Mouse (Mus musculus): ENCODE results near the gene 4930519P11Rik. TPM values are rescaled to one million over a fixed set of nuclear protein-coding genes. Genes with fewer than 3 reads are reported as not detected.

The 4930519P11Rik gene
- total and polyA plus RNA-seq, 3 experiments: 0.22 TPM; not detected in 2

DNA sequence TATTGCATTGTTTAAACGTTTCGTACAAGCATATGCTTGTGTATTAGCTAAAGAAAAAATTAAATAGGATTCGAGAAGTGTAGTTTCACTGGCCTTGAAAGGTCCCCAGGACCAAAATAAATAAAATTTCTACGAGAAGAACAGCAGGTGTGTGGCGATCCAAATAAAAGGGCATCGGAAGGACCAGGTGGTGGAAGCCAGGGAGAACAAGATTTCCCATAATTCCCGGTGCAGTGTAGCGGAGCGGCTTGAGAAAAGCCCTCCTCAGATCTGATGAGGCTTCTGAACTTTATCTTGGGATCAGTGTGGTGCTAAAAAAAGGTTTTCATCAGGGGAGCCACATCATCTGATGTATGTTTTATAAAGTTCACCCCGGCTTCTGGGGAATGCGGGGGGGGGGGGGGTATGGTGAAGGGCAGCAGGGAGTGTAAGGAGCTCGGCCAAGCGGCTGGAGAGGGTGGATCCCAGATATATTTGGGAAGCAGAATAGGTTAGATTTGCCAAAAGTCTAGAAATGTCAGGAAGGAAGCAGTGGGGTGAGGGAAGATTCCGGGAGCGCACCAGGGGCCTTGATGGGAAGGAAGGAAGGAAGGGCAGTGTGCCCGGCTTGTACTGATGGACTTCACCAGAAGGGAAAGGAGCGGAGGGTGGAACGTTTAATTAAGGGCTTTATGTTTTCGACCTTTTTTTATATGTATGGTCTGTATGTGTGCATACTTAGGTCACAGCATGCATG is 1.8 kb upstream of the 4930519P11Rik start (continued):
- TF ChIP-seq MYC (IDR thresholded peaks at IDR 0.05; ENCODE audit: low read depth, low read length) (no peak), CHD2 (IDR thresholded peaks at IDR 0.05; ENCODE audit: low read length) (no peak)

DNA sequence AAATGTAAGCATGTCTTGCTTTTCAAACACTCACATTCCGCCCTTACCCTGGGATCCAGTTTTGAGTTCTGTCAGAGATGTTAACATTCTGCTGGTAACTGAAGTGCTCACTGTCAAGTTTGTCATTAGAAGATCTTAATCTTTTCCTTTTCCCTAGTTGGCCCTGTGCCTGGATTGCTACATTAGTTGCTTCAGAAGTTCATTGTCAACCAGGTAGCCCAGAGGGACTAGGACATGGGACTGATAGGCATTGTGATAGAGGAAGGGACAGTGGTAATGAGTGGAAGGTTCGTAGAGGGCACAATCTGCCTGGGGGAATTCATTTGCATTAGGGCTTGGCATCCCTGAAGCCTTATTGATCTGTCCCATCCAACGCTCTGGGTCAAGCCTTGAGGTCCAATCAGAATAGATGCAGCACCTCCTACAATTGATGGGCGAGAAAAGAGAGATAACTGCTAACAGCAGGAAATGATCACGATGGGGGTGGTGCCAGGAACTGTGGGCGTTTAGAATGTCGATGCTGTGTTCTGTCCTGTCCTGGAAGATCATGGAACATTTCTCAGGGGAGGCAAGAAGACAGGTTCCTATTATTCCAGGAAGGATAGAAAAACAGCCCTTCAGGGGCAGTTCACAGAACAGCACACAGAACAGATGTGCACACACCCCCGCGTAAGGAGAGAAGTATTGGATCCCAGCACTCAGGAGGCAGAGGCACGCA is 4.0 kb downstream of the 4930519P11Rik start:
- TF ChIP-seq POLR2A (IDR thresholded peaks at IDR 0.05; ENCODE audit: control insufficient read depth in 1 of 2, insufficient read depth in 1 of 2, low read depth in 1 of 2, low read length in 2 of 2, poor library complexity in 1 of 2) (peak in 1 of 2 experiments; percentile 49; a peak in 1 of 4 replicates), EP300 (IDR thresholded peaks at IDR 0.05; ENCODE audit: low read depth in 1 of 2, low read length in 2 of 2) (peak in 1 of 2 experiments; percentile 52; a peak in 2 of 4 replicates), BHLHE40 (IDR thresholded peaks at IDR 0.05; ENCODE audit: borderline replicate concordance, low read depth, low read length) (no peak), POLR2AphosphoS5 (IDR thresholded peaks at IDR 0.05; ENCODE audit: borderline replicate concordance, low read depth, low read length) (no peak), USF1 (IDR thresholded peaks at IDR 0.05; ENCODE audit: low read depth, low read length) (no peak)
- Histone ChIP-seq H3K9me3 (replicated peaks; ENCODE audit: insufficient read depth, low read length) (no peaks in the 10 kb centered on the region), H3K4me1 (ENCODE audit: control insufficient read depth in 1 of 2, insufficient read depth in 2 of 2, low read length in 2 of 2) (peaks cover 19 to 28% of the 10 kb centered on the region in 2 experiments), H3K27me3 (ENCODE audit: control insufficient read depth in 1 of 2, insufficient read depth in 2 of 2, low read length in 2 of 2) (no peaks in the 10 kb centered on the region), H3K27ac (ENCODE audit: control insufficient read depth, low read depth, low read length) (peak overlapping the region; percentile 46), H3K79me2 (ENCODE audit: control insufficient read depth, insufficient read depth, low read length, poor library complexity) (peaks cover 3% of the 10 kb centered on the region; the same call in 1 of the 2 replicates), H3K9ac (ENCODE audit: control insufficient read depth, low read depth, low read length, poor library complexity, severe bottlenecking) (peak overlapping the region; percentile 33; the same call in 1 of the 2 replicates), H3K4me3 (ENCODE audit: control insufficient read depth in 1 of 2, insufficient read depth in 1 of 2, low read depth in 2 of 2, low read length in 2 of 2) (peak overlapping the region; percentile 26 to 36), H3K36me3 (ENCODE audit: control insufficient read depth in 1 of 2, insufficient read depth in 2 of 2, low read length in 2 of 2) (peaks cover 0 to 29% of the 10 kb centered on the region in 2 experiments; a peak in 2 of 4 replicates)
- DNase-seq (ENCODE audit: low read depth, low spot score): peak; percentile 44

DNA sequence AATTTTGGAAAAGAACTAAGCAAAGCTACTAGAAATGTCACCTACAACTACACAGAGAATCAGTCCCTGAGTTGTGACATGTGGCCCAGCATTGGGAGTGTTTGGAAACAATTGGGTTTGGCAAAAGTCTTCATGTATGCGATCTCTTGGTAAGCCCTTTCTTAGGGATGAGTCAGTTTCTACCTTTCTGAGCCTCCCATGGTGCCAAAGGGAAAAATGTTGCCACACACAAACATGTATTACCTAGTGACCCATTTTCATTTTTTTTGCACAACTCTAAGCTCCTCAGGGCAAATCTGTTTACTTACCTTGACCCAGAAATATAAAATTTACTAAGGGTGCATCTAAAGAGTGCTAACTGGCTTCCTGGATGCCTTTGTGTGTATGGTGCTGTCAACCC is 6.3 kb downstream of the 4930519P11Rik start:
- Histone ChIP-seq H3K4me1 (ENCODE audit: control insufficient read depth in 1 of 2, insufficient read depth in 2 of 2, low read length in 2 of 2) (peaks cover 16 to 20% of the 10 kb centered on the region in 2 experiments), H3K9ac (ENCODE audit: control insufficient read depth, low read depth, low read length, poor library complexity, severe bottlenecking) (no peak overlapping the region), H3K27ac (ENCODE audit: control insufficient read depth, low read depth, low read length) (no peak overlapping the region), H3K27me3 (ENCODE audit: control insufficient read depth in 1 of 2, insufficient read depth in 2 of 2, low read length in 2 of 2) (no peaks in the 10 kb centered on the region), H3K4me3 (ENCODE audit: control insufficient read depth in 1 of 2, insufficient read depth in 1 of 2, low read depth in 2 of 2, low read length in 2 of 2) (no peak overlapping the region), H3K79me2 (ENCODE audit: control insufficient read depth, insufficient read depth, low read length, poor library complexity) (peaks cover 1% of the 10 kb centered on the region; the same call in 1 of the 2 replicates), H3K9me3 (replicated peaks; ENCODE audit: insufficient read depth, low read length) (no peaks in the 10 kb centered on the region), H3K36me3 (ENCODE audit: control insufficient read depth in 1 of 2, insufficient read depth in 2 of 2, low read length in 2 of 2) (peaks cover 0 to 25% of the 10 kb centered on the region in 2 experiments; a peak in 2 of 4 replicates)
- DNase-seq (ENCODE audit: low read depth, low spot score): no peak
- TF ChIP-seq MYB (IDR thresholded peaks at IDR 0.05; ENCODE audit: low read depth, low read length) (no peak), KAT2A (conservative IDR thresholded peaks at IDR 0.05; ENCODE audit: low read depth, low read length) (no peak), GABPA (IDR thresholded peaks at IDR 0.05; ENCODE audit: low read depth, low read length) (no peak), ZMIZ1 (IDR thresholded peaks at IDR 0.05; ENCODE audit: low read depth, low read length) (no peak), SMC3 (IDR thresholded peaks at IDR 0.05; ENCODE audit: low read depth, low read length) (no peak), TCF12 (IDR thresholded peaks at IDR 0.05; ENCODE audit: low read depth, low read length) (no peak), TAL1 (IDR thresholded peaks at IDR 0.05; ENCODE audit: low read length) (no peak), ETS1 (IDR thresholded peaks at IDR 0.05; ENCODE audit: low read depth, low read length) (no peak), ELF1 (IDR thresholded peaks at IDR 0.05; ENCODE audit: low read depth, low read length) (no peak), TBP (IDR thresholded peaks at IDR 0.05; ENCODE audit: low read depth, low read length) (no peak), NELFE (IDR thresholded peaks at IDR 0.05; ENCODE audit: low read depth, low read length) (no peak), ZNF384 (IDR thresholded peaks at IDR 0.05; ENCODE audit: low read depth, low read length) (no peak), HCFC1 (IDR thresholded peaks at IDR 0.05; ENCODE audit: low read depth, low read length) (no peak), SIN3A (IDR thresholded peaks at IDR 0.05; ENCODE audit: low read length) (no peak), MAZ (IDR thresholded peaks at IDR 0.05; ENCODE audit: low read depth, low read length) (no peak), GATA1 (IDR thresholded peaks at IDR 0.05; ENCODE audit: low read depth, low read length) (no peak), MEF2A (IDR thresholded peaks at IDR 0.05; ENCODE audit: extremely low read depth, insufficient replicate concordance, low read depth, low read length, poor library complexity, severe bottlenecking) (no peak)

All from MEL (cell line).